Mouse (Mus musculus) lung, adult 2 months (tissue): ENCODE results near the gene Dpf3.

Experiments
- CTCF ChIP-seq: fragments of 200-500 bp; IDR thresholded peaks from 2 replicates; pipeline ENCODE4 v1.5.1; 2011; ENCODE audit warnings: mild to moderate bottlenecking, low read length, control low read depth; ENCODE audit not compliant: insufficient read depth
- POLR2A ChIP-seq: fragments of 200-500 bp; IDR thresholded peaks from 2 replicates; pipeline ENCODE4 v1.6.1; 2011; ENCODE audit warnings: low read depth, mild to moderate bottlenecking, control low read depth, low read length, borderline replicate concordance; ENCODE audit errors: extremely low read depth

DNA sequence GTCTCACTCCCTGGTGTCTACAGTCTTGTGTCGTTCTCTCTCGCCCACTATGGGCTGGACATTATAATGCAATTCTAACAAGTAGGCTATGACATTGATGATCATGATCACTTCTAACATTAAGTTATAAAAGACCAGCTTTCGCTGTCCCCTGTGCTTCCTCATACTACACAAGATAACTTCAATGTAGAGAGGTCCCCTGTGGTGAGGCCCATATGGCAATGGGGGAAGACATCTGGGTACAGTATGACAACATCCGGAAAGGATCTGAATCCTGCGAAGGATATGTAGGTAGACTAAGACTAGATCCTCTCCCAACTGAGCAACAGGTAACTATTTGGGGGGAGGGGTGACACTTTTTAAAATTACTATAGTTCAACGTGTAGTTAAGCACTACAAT is 251.7 kb downstream of the Dpf3 start:
- TF ChIP-seq CTCF: no peak
- TF ChIP-seq POLR2A: no peak
